Mouse (Mus musculus): ENCODE results near the gene Lsm4. TPM values are rescaled to one million over a fixed set of nuclear protein-coding genes. Genes with fewer than 3 reads are reported as not detected.
A peak's percentile ranks its signal among the peaks of the same experiment; 100 is the strongest.

Lsm4 gene
- total RNA-seq, 2 experiments from 2014 or later: 58.2 to 61.8 TPM

DNA sequence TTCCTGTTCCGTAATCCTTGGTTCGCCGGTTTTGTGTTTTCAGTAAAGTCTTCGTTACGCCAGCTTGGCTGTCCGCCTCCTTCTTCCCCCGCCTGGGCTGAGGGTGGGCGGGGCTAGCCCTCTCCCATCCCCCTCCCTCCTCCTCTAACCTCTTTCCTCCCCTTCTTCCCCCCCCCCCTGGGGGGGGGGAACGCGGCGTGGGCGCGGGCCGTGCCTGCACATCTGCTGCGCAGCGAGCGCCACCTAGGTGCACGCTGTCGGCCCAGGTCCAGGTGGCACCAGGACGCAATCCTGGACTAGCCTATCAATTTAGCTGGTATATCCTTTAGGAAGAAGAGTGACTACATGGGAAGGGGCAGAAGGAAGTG, 27.5 kb downstream of the Lsm4 start:
- peak; percentile 79 to 84 for DNase-seq (ENCODE audit: low spot score in 2 of 2)
- H3K27ac ChIP-seq: peak overlapping the region; percentile 100
- H3K4me3 ChIP-seq: peak overlapping the region; percentile 94
- peak; percentile 78 for TF ChIP-seq CTCF (conservative IDR thresholded peaks at IDR 0.05)

DNA sequence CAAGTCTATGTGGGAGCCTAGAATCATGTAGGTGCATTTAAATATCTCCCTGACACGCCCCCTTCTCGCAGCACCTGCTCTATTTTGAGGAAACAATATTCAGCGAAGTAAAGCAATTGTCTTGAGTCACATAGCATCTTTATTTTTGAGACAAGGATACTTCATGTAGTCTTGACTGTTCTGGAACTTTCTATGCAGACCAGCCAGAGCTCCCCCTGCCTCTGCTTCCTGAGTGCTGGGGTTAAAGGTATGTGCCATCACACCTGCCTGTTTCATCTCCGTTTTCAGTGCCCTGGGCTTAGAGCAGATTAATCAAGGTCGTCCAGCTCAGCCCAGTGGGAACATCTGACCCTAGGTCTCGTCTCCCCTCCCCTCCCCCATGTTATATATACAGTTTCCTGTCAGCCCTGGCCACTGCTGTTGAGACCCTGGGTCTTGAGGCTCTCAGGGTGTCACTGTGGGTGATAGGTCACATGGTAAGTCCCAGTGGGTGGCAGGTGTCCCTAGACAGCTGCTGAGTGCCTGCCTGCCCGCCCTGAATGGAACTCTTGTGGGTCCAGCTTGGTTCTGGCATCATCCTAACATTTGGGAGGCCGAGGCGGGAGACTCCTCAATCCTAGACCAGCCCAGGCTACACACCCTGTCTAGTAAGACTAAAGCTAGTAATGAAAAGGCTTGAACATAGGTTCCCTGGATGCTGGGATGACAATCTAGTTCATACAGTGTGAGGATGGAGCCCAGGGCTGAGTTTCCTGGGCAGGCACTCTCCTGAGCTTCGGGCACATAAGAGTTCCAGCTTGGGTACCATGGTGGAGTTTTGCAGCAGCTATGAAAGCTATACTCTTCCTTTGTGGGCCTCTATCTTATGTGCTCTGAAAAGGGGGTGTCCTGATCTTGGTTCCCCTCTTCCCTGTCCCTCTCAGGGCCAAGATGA, 28.3 kb downstream of the Lsm4 start:
- no peak for DNase-seq (ENCODE audit: low spot score in 2 of 2)
- Histone ChIP-seq H3K4me3 (peak overlapping the region; percentile 94), H3K27ac (peak overlapping the region; percentile 100)
- no peak for TF ChIP-seq CTCF (conservative IDR thresholded peaks at IDR 0.05)

DNA sequence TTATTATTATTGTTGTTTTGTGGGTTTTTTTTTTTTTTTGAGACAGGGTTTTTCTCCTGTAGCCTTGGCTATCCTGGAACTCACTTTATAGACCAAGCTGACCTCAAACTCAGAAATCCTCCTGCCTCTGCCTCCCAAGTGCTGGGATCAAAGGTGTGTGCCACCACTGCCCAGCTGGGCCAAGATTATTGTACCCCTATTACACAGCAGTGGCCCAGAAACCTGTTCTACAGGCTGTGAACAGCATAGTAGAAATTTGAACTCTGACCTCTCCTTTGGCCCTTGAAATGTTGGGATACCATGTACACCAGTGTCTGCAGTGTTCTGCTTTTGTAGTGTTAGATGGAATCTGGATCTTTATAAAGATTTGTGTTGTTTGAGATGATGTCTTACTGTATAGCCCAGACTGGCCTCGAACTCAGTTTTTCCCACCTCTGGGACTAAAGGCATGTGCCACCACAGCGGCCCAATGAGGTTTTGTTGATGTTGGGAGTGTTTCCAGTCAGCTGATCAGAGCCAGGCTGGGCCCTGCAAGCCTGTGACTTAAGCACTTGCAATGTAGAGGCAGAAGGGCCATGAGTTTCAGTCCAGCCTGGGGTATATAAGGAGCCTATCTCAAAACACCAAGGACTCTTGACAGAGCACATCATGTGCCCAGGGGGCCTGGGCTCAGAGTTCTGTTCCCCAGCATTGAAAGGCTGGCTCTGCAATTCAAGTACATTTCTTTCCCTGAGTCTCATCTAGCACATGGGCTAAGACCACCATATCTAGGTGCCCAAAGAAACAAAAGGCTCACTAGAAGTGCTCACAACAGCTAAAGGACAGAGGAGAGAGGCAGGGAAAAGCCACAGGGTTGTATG, 29.2 kb downstream of the Lsm4 start:
- Histone ChIP-seq H3K27ac (peak overlapping the region; percentile 64), H3K4me3 (no peak overlapping the region)
- DNase-seq (ENCODE audit: low spot score in 2 of 2): no peak
- TF ChIP-seq CTCF (conservative IDR thresholded peaks at IDR 0.05): no peak

DNA sequence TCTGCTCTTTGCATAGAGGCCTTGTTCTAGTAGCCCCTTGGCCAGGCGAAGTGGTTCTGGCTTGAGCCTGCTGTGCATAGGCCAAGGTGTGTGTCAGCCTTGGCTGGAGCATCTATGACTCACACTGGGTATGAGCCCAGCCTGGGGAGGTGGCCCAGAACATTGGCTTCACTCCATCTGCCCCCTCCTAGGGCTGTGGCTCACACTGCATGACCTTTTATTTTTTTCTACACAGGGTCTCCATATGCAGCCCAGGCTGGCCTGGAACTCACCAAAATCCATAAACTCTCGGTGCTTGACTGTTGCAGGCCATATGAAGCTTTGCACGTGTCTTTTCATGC, 29.8 kb downstream of the Lsm4 start:
- peak in 1 of 2 experiments; percentile 55 for DNase-seq (ENCODE audit: low spot score in 2 of 2)
- peak overlapping the region; percentile 64; the same call in 1 of the 2 replicates for H3K27ac ChIP-seq
- H3K4me3 ChIP-seq: no peak overlapping the region
- no peak for TF ChIP-seq CTCF (conservative IDR thresholded peaks at IDR 0.05)

DNA sequence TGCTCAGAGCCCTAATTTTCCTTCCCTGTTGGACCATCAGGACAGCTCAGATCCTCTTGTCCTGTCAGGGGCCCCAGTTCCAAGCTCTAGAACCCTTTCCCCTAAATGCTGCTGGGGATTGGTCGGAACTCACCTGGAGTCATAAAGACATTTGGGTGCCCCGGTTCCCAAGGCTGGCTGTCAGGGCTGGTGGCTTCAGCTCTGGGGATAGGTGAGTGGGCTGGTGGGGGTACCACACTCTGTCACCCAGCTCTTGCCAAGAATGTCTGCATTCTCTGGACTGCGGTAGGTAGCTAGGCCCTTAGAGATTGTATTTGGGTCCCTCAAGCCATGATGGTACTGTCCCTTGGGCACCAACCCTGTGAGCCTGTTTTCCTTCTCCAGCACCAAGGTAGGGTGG, 30.2 kb downstream of the Lsm4 start, which contains the start of gene Iqcn:
Iqcn (plus strand) TSS at position 171 of the 400 bp plus-strand sequence.
- Histone ChIP-seq H3K4me3 (no peak within 1 kb of the TSS), H3K27ac (peak within 1 kb of the TSS; percentile 64)
- TF ChIP-seq CTCF (conservative IDR thresholded peaks at IDR 0.05): no peak
- DNase-seq (ENCODE audit: low spot score in 2 of 2): no peak

DNA sequence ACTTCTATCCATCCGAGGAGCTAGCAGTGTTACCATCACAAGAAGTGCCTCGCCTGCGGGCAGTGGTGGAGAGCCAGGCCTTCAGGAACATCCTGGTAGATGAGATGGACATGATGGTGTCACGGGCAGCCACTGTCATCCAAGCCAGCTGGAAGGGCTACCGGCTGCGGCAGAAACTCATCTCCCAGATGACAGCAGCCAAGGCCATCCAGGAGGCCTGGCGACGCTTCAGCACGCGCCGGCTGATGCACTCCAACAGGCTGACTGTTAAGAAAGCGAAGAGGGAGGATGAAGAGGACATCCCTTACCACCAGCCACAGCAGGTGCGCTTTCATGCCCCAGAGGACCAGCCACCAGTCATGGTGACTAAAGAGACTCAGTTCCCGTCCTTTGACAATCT, 35.2 kb downstream of the Lsm4 start:
- TF ChIP-seq CTCF (conservative IDR thresholded peaks at IDR 0.05): no peak
- Histone ChIP-seq H3K4me3 (no peak overlapping the region), H3K27ac (no peak overlapping the region)
- DNase-seq (ENCODE audit: low spot score in 2 of 2): no peak

DNA sequence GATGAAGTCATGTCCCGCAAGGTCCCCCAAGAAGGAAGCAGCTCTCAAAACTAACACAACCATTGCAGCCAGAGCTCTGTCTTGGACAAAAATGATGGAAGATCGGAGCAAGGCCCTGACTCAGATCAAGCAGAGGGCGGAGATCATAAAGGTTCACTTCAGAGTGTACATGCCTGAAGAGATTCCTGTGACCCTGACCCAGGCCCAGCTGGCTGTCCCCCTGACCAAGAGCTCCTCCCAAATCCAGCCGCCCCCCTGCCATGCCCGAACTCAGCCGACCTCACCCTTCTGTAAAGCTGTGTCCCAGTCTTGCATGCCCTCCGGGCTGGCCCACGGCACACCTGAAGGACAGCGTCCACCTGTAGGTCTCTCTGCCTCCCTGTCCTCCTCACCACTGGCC, 36.7 kb downstream of the Lsm4 start:
- DNase-seq (ENCODE audit: low spot score in 2 of 2): no peak
- H3K27ac ChIP-seq: no peak overlapping the region
- no peak overlapping the region for H3K4me3 ChIP-seq
- TF ChIP-seq CTCF (conservative IDR thresholded peaks at IDR 0.05): no peak

DNA sequence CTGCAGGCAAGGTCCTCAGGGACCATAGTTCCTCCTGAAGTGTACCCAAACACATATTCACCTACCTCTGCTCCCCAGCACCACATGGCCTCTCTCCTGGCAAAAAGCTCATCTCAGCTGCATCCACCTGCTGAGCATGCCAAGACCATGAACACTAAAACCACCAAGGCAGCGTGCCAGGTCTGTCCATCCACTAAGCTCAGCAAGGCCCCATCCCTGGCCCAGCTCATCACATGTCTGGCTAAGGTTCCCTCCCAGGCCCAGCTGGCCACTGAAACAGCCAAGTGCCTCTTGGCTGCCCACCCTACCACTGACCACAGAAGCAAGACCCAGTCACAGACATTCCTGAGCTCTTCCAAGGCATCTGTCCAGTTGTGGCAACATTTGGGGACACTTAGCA, 37.2 kb downstream of the Lsm4 start:
- H3K27ac ChIP-seq: no peak overlapping the region
- DNase-seq (ENCODE audit: low spot score in 2 of 2): no peak
- no peak for TF ChIP-seq CTCF (conservative IDR thresholded peaks at IDR 0.05)
- H3K4me3 ChIP-seq: no peak overlapping the region

DNA sequence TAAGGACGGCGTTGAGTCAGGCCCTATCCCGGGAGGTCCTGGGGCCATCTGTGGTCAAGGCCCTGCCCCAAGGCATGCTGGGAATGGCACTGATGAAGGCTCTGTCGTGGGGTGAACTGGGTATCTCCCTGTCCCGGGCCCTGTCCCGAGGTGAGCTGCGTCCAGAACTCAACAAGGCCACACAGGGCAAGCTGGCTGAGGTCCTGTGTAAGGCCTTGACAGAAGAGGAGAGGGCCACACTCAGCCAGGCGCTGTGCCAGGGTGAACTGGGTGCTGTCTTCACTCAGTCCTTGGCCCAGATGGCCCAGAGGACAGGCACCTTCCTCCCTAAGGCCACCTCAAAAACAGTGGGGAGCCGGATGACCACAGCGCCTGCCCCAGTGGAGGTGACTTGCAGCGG, 38.0 kb downstream of the Lsm4 start:
- Histone ChIP-seq H3K4me3 (no peak overlapping the region), H3K27ac (no peak overlapping the region)
- no peak for TF ChIP-seq CTCF (conservative IDR thresholded peaks at IDR 0.05)
- DNase-seq (ENCODE audit: low spot score in 2 of 2): no peak

DNA sequence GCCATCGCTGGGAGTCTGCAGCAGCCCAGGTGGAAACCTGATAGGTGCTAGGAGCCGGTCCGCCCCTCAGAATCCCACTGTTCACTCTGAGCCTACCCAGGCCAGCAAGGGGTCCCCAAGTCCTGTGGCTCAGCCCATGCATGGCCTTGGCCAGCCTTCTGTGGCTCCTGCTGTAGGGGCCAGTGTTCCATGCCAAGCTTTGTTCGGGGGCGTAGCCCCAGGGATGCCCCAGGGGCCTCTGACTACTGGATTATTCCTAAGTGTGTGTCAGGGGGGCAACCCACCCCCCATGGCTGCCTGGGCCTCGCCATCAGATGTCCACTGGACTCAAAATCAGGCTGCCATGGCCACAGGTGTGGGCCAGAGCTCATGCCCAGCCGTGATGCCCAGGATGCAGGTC, 40.9 kb downstream of the Lsm4 start:
- no peak for DNase-seq (ENCODE audit: low spot score in 2 of 2)
- Histone ChIP-seq H3K27ac (no peak overlapping the region), H3K4me3 (no peak overlapping the region)
- no peak for TF ChIP-seq CTCF (conservative IDR thresholded peaks at IDR 0.05)

DNA sequence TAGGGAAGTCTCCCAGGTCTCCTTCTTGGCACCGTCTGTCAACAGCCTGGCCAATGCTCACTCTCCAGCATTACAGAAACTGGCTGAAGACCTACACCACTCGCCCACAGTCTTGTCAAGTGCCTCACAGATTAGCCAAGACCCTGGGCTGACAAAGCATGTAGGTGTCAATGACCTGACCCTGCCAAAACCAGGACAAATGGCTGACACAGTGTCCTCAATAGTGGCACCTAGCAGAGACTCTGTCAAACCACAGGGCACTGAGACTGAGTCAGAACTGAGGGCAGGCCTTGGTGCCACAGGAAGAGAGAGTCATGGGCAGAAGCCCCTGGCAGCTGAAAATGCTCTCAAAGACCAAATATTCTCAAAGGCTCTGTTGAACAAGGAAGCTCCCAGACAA, 42.0 kb downstream of the Lsm4 start:
- Histone ChIP-seq H3K27ac (no peak overlapping the region), H3K4me3 (no peak overlapping the region)
- DNase-seq (ENCODE audit: low spot score in 2 of 2): no peak
- TF ChIP-seq CTCF (conservative IDR thresholded peaks at IDR 0.05): no peak

DNA sequence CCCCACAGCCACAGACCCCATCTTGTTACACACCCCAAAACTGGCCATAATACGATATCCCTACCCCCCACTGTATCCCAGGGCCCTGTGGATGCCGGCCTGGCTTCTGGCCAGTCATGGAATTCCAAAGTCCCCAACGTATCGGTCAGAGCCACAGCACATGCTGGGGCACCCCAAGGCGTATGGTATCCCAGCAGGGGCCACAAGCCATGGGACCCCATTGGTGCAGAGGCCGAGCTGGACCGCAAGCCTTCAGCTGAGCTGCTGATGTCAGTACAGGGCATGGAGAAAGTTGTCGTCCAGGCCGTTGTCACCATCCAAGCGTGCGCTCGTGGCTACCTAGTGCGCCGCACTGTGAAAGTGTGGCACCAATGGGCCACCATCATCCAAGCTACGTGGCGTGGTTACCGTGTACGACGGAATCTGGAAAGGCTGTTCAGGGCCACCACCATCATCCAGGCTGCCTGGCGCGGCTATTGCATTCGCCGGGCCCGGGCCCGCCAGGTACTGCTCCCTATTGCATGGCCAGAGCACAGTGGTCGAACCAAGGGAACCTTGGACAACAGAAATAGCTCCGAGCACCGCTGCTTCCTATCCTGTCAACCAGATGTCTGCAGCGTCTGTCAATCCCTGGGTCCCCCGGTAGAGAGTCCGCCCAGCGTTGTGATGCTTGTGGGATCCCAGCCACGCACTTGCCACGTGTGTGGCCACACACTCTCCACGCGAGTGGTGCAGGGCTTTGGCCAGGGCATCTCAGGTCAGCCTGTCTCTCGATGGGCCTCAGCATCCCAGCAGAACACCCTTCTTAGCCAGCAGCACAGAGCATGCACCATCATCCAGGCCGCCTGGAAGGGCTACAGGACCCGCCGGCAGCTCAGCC, 43.7 kb downstream of the Lsm4 start:
- TF ChIP-seq CTCF (conservative IDR thresholded peaks at IDR 0.05): no peak
- DNase-seq (ENCODE audit: low spot score in 2 of 2): no peak
- H3K27ac ChIP-seq: no peak overlapping the region

More for the DNA sequence above, 43.7 kb downstream of the Lsm4 start:
- H3K4me3 ChIP-seq: no peak overlapping the region
